Mouse (Mus musculus) ovary, adult 18-20 months (tissue): Measurements from ENCODE around the gene Dynlt3.
A peak's percentile ranks its signal among the peaks of the same experiment; 100 is the strongest.
"Not testable (repeated sequence)": the region's sequence is repeated elsewhere in the genome, so short reads cannot be mapped to it uniquely, and the experiment has no call there.

Experiments used
- DNase-seq: peaks from one replicate; pipeline ENCODE4 v3.0.0; 2022; ENCODE audit warnings: low spot score, mixed read lengths

The Dynlt3 gene

DNA sequence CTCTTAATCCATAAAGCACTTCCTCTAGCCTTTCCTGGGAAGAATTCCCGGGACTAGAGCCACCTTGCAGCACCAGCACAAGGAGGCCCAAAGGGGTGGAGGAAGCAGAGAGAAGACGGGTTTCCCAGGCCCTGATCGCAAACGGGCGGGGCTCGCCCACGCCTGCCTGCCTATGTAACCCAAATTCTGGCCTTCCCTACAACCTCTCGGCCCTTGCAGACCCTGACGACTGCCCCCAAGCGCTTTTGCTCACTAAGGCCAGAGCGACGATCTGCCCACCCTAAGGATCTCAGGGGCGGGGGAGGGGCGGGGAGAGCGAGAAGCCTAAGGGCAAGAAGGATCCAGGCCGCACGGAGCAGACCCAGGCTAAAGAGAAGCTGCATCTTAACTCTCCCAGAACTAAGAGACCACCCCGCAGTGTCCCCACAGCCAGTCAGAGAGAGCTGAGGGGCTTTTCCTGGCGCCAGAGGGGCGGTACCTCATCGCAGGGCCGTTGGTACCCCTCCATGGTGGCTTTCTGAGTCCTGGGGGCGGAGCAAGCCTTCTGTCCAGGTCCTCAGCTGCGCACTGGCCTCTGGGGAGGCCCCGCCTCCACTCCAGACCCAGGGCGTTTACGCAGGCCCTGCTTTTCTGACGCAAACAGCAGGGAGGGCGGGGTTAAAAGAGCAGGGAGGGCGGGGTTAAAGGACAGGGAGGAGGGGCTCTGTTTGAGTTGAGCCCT is at the start of gene Dynlt3:
Dynlt3 (minus strand) TSS at position 613 of the 721 bp plus-strand sequence.
- DNase-seq, result peak; percentile 79

DNA sequence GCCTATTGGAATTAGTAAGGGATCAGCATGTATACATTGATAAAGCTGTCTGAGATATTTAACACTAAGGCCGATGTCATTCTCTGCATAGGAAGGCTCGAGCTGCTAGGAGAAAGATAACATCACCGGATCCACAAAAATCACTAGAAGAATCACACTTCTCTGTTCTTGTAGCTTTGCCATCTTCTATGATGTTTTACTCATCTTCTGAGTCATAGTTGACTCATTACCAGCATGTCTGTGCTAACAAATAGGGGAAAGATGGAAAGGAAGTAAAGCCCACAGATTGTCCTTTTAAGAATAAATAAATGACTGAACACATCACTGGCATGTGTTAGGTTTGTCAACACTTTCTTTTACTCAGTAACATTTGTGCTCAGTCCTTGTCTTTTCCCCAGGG is 37.0 kb upstream of the Dynlt3 start:
- DNase-seq, result no peak

DNA sequence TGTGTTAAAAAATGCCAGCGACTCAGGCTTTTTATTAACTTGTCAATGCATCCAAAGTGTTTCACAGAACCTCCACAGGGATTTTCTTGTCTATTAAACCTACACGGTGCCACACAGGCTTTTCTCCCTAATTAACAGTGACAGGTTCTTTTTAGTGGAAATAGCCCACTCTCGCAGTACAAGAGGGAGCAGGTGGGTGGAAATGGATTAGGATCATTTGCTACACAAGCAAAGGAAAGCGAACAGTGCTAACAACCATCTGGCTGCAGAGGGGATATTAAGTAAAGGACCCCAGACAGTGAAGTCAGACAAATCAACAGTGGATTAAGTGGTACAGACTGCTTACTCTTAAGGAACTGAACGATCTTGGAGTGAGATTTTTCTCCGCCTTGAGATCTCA is 33.2 kb upstream of the Dynlt3 start:
- DNase-seq, result no peak

DNA sequence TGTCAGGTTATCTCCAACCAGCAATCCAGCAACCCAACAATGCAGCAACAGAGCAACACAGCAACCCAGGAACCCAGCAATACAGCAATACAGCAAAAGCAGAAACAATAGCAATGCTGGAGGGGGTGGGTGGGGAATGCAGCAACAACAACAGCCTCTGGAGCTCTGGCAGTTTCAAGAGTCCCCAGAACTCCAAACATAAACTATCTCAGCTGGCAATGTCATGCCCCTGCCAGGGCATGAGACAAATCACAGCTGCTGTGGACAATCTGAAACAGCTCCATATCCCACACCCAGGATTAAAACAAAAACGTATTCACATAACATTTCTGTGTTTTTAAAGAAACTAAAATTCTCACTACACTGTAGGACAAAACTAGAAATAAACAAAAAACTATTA is 9.2 kb upstream of the Dynlt3 start:
- no peak for DNase-seq

DNA sequence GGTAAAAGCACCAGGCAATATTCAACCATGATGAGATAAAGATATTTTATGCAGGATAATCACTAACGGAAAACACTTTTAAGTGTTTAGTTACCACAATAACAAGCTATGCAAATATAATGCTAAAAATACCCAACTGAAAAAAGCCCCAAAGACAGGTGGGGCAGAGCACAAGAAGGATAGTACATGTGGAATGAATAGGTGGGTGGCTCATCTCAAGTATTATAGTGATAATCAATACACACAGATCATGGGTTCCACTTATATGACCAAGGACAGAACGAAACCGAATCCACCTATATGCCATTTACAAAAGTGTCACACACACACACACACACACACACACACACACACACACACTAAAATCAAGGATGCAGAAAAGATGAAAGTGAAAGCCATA is 8.6 kb upstream of the Dynlt3 start:
- DNase-seq, result no peak

DNA sequence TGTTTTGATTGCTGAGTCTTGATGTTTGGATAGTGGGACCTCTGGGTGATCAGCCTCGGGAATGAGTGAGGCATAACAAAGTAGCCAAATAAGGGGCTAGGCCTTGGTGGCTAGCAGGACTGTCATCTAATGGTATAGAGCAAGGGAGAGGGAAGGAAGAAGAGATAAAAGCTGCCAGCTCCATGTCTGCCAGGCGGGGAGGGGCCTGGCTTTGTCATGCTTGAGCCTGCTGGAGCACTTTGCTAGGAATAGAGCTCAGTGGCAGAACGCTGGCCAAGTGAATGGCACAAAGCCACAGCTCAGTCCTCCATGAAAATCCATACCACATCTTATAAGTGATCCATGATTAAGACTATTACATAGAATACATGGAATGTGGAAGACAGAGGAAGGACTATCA is 10.0 kb downstream of the Dynlt3 start:
- no peak for DNase-seq

DNA sequence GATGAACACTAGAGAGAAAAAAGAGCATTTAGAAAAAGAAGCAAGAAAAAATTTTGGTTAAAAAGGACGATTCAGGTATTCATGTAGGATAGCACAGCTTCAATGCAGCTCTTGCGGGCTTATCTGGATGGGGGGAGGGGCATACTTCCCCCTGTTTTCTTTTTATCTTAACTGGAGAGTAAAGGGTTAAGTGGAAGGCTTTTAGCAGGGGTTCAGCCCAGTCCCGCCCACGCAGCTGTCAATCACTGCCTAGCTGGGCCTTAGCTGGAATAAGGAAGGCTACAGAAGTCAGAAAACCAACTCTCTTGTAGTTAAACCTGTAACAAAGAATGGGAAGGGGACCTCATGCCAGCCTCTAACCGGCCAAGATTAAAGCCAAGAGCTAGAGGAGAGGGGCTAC is 22.2 kb downstream of the Dynlt3 start:
- DNase-seq, result not testable (repeated sequence)

DNA sequence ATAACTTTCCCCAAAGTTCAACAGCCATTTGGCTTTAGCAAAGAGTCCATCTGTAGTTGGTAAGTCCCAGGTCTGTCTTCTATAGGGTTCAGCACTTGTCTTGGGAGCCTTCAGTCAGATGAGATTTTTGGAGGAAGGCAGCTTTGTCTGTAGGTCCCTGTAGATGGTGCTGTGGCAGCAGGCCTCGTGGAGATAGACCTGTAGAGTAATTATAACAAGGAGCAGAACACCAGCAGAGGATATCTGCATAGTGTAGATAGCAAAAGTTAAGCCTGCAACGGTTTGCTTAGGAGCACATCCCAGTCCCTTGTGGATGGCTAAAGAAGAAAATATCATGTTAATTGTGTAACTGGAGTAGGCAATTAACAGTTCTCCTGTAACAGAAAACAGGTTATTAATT is 22.7 kb downstream of the Dynlt3 start:
- not testable (repeated sequence) for DNase-seq
